Mouse (Mus musculus) ES-E14 (cell line): ENCODE data around the gene Trmt10c.

ENCODE experiments used
- CHD2 ChIP-seq: IDR thresholded peaks from 2 replicates; pipeline ENCODE4 v1.6.1; 2014; ENCODE audit warnings: mild to moderate bottlenecking, low read depth, low read length, inconsistent platforms
- MAFK ChIP-seq: IDR thresholded peaks from 2 replicates; pipeline ENCODE4 v1.6.1; 2014; ENCODE audit warnings: mild to moderate bottlenecking, low read depth, low read length, inconsistent platforms; ENCODE audit not compliant: insufficient read depth
- ZC3H11A ChIP-seq: IDR thresholded peaks from 2 replicates; pipeline ENCODE4 v1.6.1; 2012; ENCODE audit warnings: low read depth, mild to moderate bottlenecking, inconsistent platforms, low read length, borderline replicate concordance
- ZNF384 ChIP-seq: IDR thresholded peaks from 2 replicates; pipeline ENCODE4 v1.6.1; 2012; ENCODE audit warnings: low read depth, low read length, inconsistent platforms

DNA sequence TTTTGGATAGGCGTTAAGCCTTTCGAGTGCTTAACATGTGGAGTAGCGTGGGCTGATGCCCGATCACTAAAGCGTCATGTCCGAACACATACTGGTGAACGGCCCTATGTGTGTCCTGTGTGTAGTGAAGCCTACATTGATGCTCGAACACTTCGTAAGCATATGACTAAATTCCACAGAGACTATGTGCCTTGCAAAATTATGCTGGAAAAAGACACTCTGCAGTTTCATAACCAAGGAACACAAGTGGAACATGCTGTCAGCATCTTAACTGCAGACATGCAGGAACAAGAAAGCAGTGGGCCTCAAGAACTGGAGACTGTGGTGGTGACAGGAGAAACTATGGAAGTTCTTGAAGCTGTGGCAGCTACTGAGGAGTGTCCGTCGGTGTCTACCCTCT is 30.8 kb downstream of the Trmt10c start:
- no peak for TF ChIP-seq MAFK
- no peak for TF ChIP-seq ZC3H11A
- no peak for TF ChIP-seq CHD2
- TF ChIP-seq ZNF384 = no peak
